Mouse (Mus musculus) natural killer cell, adult 2 months (primary cell): ENCODE measurements around the gene Ipo7.

Source experiments
- DNase-seq, 2 experiments: peaks; one replicate each; pipeline ENCODE4 v3.0.0; 2022; ENCODE audit warnings: low spot score in 2 of 2

The Ipo7 gene

GRCm38 (mm10) chr7:110100854-110101253, 82.8 kb downstream of the Ipo7 start:
- DNase-seq: no peak

DNA sequence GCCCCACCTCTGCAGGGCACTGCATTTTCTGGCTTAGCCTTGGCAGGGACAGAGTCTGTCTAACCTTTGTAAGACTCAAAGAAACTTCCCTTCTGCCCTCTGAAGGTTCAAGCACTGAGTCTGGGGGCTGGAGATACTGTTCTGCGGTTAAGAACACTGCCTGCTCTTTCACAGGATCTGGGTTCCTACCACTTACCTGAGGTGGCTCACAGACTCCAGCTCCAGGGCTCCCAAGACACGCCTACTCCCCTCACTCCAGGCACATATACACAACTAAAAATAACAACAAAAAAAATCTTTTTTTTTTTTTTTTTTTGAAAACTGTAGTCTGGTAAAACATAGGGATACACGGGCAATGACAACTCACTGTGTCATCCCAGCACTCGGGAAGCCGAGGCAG, 83.2 kb downstream of the Ipo7 start:
- DNase-seq: no peak

DNA sequence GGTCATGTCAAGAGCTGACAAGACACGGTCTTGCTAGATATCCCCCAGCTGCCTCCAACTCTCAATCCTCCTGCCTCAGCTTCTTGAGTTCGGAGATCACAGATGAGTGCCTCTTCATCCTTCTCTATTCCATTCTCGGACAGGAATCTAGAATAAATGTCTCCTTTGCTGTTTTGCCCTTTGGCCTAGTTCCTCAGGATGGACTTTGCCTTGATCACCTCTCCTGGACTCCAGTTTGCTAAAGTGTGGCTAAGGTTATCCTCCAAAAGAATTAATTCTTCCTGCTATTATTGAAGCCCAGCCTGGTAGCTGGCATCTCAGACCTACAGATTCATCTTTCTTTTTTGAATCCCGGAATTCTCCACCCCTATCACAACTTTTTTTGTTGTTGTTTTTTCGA, 87.0 kb downstream of the Ipo7 start:
- no peak for DNase-seq
